Mouse (Mus musculus): ENCODE results near the gene Polk. TPM values are rescaled to one million over a fixed set of nuclear protein-coding genes. Genes with fewer than 3 reads are reported as not detected.

Polk gene
- total RNA-seq, 2 experiments from 2014 or later = 11.8 to 13.6 TPM

DNA sequence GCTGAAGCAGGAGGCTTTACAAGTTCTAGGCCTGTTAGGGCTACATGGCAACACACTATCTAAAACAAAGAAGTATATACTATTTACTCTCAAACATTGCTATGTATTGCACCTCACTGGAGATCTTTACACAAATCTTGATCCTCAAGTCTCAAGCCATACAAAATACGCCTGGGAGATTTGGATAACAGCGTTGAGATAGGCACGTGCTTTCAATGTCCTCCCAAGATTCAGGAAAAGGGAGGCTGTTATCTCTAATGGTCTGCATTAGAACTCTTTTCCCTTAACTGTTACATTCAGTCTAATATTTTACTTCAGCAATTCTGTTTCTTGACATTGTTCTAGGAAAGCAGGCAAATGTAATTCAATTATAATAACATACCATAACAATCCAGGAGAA lies 15.4 kb downstream of the Polk start:
- DNase-seq (ENCODE audit: extremely low spot score in 1 of 2, low spot score in 2 of 2) = no peak
- H3K4me3 ChIP-seq = no peak overlapping the region
- TF ChIP-seq CTCF (IDR thresholded peaks at IDR 0.05) = no peak
- intact Hi-C loops (cut with DNase I) = no loop called here
- no peak overlapping the region for H3K27ac ChIP-seq

DNA sequence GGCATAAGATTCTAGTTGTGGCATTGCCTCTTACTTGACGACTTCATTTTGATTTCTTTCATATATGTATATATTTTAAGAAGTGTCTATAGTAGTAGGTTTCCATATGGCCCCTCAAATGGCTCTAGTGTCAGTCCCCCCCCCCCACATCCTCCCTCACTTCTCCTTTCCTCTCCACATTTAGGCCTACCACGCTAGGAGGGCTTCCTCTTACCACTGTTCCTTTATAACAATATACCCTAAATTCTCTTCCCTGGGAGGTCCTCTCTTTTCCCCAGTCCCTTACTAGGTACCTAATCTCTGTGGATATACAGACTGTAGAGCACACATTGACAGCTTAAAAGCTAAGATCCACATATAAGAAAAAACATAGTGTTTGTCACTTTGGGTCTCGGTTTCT lies 21.1 kb downstream of the Polk start:
- DNase-seq (ENCODE audit: extremely low spot score in 1 of 2, low spot score in 2 of 2) = no peak
- H3K4me3 ChIP-seq = no peak overlapping the region
- no peak for TF ChIP-seq CTCF (IDR thresholded peaks at IDR 0.05)
- intact Hi-C loops (cut with DNase I) = no loop called here
- H3K27ac ChIP-seq = no peak overlapping the region

DNA sequence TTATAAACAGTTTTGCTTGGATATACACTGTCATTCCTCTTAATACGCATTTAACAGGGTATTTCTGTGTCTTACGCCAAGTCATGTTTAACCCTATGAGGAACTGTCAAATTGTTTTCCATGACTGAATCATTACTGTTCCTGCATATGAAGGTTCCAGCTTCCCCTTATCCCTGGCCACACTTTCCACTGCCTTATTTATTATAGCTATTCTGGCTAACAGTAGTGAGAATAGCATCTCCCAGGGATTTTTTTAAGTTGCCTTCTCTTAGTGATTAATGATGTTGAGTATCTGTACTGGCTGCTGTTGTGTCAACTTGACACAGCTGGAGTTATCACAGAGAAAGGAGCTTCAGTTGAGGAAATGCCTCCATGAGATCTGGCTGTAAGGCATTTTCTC lies 25.0 kb downstream of the Polk start:
- Histone ChIP-seq H3K4me3 (no peak overlapping the region), H3K27ac (no peak overlapping the region)
- intact Hi-C loops (cut with DNase I) = no loop called here
- TF ChIP-seq CTCF (IDR thresholded peaks at IDR 0.05) = no peak
- no peak for DNase-seq (ENCODE audit: extremely low spot score in 1 of 2, low spot score in 2 of 2)

DNA sequence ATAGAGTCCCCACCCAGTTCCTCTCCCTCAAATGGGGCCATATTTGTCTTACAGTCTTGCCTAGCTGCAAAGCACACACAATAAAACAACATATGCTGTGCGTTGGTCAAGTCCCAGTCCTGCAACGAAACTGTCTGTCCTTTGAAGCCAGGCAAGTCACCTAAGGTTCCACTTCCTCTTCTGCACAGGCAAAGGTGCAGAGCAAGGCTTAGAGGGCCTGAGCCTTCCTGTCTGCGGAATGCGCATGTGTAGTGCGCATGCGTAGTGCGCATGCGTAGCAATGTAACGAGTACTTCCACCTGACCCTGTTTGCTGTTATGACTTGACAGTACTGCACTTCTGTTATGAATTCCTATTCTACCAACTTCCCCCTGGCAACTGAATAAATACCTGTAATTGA lies 26.1 kb downstream of the Polk start:
- DNase-seq (ENCODE audit: extremely low spot score in 1 of 2, low spot score in 2 of 2) = no peak
- H3K4me3 ChIP-seq = no peak overlapping the region

DNA sequence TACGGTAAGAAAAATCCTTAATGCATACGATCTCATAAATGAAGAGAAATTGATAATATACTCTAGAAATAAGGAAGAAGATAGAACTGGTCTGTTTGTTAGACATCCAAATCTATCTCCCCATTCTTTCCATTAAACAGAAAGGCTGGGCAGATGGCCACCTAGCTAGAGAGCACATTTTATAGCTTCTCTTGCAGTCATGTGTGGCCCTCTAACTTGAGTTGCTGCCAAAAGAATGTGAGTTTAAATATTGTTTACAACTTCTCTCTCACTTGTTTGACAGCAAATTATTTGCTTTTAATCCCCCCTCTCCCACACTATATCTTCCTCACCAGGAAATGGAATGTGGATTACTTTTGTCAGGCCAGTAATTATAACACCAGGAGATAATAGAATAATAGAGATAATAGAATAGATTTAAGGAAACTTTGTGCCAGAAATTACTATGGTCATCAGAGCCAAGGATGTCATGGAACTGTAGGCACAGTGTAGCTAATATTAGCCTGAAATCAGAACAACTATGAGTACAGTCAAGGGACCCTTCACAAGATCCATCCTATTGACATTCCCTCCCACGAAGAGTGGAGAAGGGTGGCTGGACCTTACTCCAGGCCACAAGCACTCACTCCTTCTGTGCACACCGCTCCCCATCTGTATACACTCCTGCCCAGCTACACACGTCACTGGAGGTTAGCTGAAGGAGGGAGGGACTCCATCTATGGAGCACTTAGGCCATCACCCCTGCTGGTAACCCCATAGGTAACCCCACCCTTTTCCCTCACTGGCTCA lies 28.0 kb downstream of the Polk start:
- no peak for DNase-seq (ENCODE audit: extremely low spot score in 1 of 2, low spot score in 2 of 2)
- Histone ChIP-seq H3K27ac (no peak overlapping the region), H3K4me3 (no peak overlapping the region)
- intact Hi-C loops (cut with DNase I) = no loop called here
- no peak for TF ChIP-seq CTCF (IDR thresholded peaks at IDR 0.05)

More for the DNA sequence above, 26.1 kb downstream of the Polk start:
- H3K27ac ChIP-seq = no peak overlapping the region
- TF ChIP-seq CTCF (IDR thresholded peaks at IDR 0.05) = no peak
- intact Hi-C loops (cut with DNase I) = no loop called here

DNA sequence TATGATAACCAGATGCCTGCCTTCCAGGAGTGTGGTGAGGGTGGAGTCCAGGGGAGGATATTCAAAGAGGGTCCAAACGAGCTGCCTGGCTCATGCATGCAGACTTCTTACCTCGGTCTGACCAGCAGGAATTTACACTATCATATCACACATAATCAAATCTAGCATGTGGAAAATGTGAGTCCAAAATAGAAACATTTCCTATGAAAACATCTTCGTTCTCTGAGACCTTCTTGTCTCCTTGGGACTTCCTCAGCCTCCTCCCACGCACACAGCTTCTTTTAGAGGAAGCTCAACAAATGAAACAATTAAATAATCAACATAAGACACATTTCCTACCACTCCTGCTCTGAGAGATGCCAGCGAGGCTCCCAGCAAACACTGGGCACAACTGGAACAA lies 30.5 kb downstream of the Polk start:
- intact Hi-C loops (cut with DNase I) = no loop called here
- no peak overlapping the region for H3K4me3 ChIP-seq
- no peak for DNase-seq (ENCODE audit: extremely low spot score in 1 of 2, low spot score in 2 of 2)
- TF ChIP-seq CTCF (IDR thresholded peaks at IDR 0.05) = no peak
- peak overlapping the region; percentile 69 for H3K27ac ChIP-seq

DNA sequence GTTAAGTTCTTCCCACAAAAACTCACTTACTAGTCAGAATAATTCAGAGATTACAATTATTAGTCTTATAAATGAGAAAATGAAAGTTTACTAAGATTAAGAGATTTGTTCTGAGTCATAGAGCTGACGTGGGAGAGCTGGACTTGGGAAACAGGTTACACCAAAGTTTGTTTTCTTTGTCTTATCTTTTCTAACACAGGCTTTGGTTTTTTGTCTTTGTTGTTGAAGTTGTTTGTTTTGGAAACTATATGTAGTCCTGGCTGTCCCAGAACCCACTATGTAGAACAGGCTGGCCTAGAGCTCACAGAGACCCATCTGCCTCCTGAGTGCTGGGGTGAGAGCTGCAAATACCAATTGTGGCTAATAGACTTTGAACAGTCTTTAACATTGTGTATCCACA lies 31.1 kb downstream of the Polk start:
- DNase-seq (ENCODE audit: extremely low spot score in 1 of 2, low spot score in 2 of 2) = no peak
- TF ChIP-seq CTCF (IDR thresholded peaks at IDR 0.05) = no peak
- peak overlapping the region; percentile 69; the same call in 1 of the 2 replicates for H3K27ac ChIP-seq
- intact Hi-C loops (cut with DNase I) = no loop called here
- no peak overlapping the region for H3K4me3 ChIP-seq

DNA sequence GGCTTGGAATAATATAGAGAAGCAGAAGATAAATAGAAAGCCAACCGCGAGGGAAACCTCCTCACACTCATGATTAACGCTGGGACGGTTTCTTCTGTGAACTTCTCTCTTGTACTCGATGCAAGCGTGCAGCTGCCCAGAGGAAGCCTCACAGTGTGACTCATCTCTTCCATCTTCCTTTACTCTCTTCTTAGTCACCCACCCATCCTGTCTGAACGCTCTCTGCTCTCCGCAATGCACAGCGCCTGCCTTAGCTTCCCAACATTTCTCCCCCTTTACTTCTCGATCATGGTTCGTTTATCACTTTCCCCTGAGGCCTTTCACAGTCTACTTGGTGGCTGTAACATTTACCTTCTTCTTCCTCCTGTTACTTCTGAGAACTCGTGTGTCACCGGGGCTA lies 31.7 kb downstream of the Polk start:
- intact Hi-C loops (cut with DNase I) = no loop called here
- DNase-seq (ENCODE audit: extremely low spot score in 1 of 2, low spot score in 2 of 2) = no peak
- no peak for TF ChIP-seq CTCF (IDR thresholded peaks at IDR 0.05)
- Histone ChIP-seq H3K4me3 (no peak overlapping the region), H3K27ac (peak overlapping the region; percentile 48; the same call in 1 of the 2 replicates)

DNA sequence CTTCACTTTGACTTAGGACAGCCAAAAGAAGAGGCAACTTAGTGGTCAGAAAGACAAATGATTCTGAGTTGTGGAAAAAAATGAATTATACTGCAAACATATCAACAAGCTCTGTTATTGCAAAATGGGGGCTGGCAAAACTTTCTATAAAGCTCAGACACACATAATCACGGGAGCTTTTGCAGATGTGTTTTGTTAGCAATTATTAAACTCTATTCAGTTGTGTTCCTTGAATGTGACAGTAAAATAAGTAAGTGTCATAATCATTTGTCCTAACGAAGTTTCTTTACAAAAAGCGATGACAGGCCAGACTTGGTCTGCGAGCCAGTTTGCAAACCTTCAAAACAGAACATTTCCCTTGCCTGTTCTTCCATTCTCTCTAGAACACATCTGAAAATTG lies 34.8 kb downstream of the Polk start:
- H3K4me3 ChIP-seq = no peak overlapping the region
- DNase-seq (ENCODE audit: extremely low spot score in 1 of 2, low spot score in 2 of 2) = no peak
- no peak overlapping the region for H3K27ac ChIP-seq
- no peak for TF ChIP-seq CTCF (IDR thresholded peaks at IDR 0.05)
- intact Hi-C loops (cut with DNase I) = no loop called here

DNA sequence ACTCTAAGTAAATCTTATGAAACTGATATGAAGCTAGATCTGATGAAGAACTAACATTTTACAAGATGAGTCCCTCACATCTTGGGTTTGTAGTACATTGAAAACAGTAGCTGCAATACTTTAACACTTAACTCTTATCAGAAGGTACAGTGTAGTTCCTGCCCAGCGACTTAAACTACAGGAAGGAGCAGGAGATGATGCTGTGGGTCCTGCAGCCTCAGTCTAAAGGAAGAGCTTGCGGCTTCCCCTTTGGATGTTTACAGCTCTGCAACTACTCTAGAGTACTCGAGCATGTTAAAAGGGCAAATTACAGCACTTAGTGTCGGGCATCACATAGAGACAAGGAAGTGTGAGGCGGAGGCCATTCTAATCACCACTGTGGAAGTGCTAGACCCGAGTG lies 36.1 kb downstream of the Polk start:
- no peak for DNase-seq (ENCODE audit: extremely low spot score in 1 of 2, low spot score in 2 of 2)
- intact Hi-C loops (cut with DNase I) = no loop called here
- Histone ChIP-seq H3K27ac (no peak overlapping the region), H3K4me3 (no peak overlapping the region)
- TF ChIP-seq CTCF (IDR thresholded peaks at IDR 0.05) = no peak

DNA sequence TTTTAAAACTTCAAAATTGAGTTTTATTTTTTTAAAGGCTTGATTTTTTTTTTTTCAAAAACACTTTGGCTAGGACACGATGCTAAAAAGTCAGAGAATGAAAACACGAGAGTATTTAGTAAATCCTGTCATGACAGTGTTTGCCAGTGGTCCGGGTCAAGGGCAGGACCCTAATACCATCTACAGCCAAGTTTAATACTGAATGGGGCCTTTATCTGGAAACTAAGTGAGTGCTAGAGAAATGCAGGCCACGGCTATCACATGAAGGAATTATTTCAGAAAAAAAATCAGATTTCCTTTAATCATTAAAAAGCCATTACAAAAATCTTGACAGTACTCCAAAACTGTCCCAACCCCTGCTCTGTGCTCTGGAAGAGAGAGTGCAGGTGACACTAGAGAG lies 36.7 kb downstream of the Polk start:
- DNase-seq (ENCODE audit: extremely low spot score in 1 of 2, low spot score in 2 of 2) = no peak
- Histone ChIP-seq H3K27ac (no peak overlapping the region), H3K4me3 (no peak overlapping the region)
- intact Hi-C loops (cut with DNase I) = no loop called here
- TF ChIP-seq CTCF (IDR thresholded peaks at IDR 0.05) = no peak

DNA sequence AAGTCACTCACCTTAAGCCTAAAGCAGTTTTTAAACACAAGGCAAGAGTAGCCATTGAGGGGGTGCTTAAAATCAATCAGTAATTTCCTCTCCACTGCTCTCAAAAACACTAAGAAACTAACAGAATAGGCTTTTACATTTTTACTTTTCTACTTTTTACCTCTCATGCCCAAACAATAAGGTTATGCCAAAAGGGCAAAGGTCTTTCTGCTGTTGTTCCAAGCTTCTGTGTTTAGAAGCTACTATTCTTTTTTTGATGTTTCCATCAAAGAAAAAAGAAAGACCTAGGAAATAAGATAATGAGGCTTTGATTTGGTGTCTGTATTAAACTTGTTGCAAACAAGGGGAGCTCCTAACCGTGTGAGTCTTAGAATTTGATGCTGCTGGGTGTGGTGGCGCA lies 42.5 kb downstream of the Polk start:
- intact Hi-C loops (cut with DNase I) = no loop called here
- no peak overlapping the region for H3K4me3 ChIP-seq
- no peak for DNase-seq (ENCODE audit: extremely low spot score in 1 of 2, low spot score in 2 of 2)
- peak overlapping the region; percentile 32 for H3K27ac ChIP-seq
- TF ChIP-seq CTCF (IDR thresholded peaks at IDR 0.05) = no peak

DNA sequence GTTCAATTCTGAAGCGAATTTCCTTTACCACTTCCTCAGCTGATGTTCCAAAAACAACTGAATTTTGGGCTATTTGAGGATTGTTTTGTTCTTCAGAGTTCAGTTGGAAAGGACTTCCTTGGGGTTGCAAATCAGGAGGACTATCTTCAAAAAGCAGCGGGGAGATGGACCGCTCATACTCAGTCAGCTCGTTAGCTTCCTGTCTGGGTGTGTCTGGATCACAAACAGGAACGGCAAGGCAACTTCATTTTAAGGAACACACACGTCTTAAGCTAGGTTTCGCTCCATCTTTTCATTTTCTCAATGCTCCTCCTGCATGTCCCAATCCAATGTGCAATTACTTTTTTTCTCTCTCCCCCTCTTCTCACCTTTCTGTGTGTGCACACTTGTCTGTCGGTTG lies 45.7 kb downstream of the Polk start:
- TF ChIP-seq CTCF (IDR thresholded peaks at IDR 0.05) = no peak
- peak overlapping the region; percentile 51 for H3K27ac ChIP-seq
- DNase-seq (ENCODE audit: extremely low spot score in 1 of 2, low spot score in 2 of 2) = no peak
- no peak overlapping the region for H3K4me3 ChIP-seq
- intact Hi-C loops (cut with DNase I) = no loop called here
